Mouse (Mus musculus) myocyte (in vitro differentiated cells): Measurements from ENCODE around the gene Tmpo. TPM values are rescaled to one million over a fixed set of nuclear protein-coding genes. Genes with fewer than 3 reads are reported as not detected.
A peak's percentile ranks its signal among the peaks of the same experiment; 100 is the strongest.

Source experiments
- H3K27me3 ChIP-seq: one replicate; pipeline ENCODE4 v1.6.1; 2011; ENCODE audit not compliant: control insufficient read depth, insufficient read depth, insufficient read length
- H3K36me3 ChIP-seq: one replicate; pipeline ENCODE4 v1.6.1; 2011; ENCODE audit not compliant: control insufficient read depth, insufficient read depth
- H3K4me2 ChIP-seq: one replicate; pipeline ENCODE4 v1.6.1; 2011; ENCODE audit warnings: low read depth, control low read depth
- H3K4me3 ChIP-seq: one replicate; pipeline ENCODE4 v1.5.1; 2011; ENCODE audit warnings: mild to moderate bottlenecking, control low read depth, moderate library complexity
- H3K79me2 ChIP-seq: one replicate; pipeline ENCODE4 v1.6.1; 2011; ENCODE audit not compliant: control insufficient read depth, insufficient read depth
- H3ac ChIP-seq: one replicate; pipeline ENCODE4 v1.6.1; 2011; ENCODE audit not compliant: control insufficient read depth, insufficient read length
- CEBPB ChIP-seq: IDR thresholded peaks from 2 replicates; pipeline ENCODE4 v1.6.1; 2011; ENCODE audit warnings: mild to moderate bottlenecking, moderate library complexity; ENCODE audit not compliant: poor library complexity, insufficient read depth, severe bottlenecking
- E2F4 ChIP-seq: IDR thresholded peaks from one replicate; pipeline ENCODE4 v1.6.1; 2011; ENCODE audit warnings: mild to moderate bottlenecking, control low read depth, moderate library complexity; ENCODE audit not compliant: insufficient read depth
- MAX ChIP-seq: IDR thresholded peaks from one replicate; pipeline ENCODE4 v1.6.1; 2011; ENCODE audit warnings: low read depth, mild to moderate bottlenecking, control low read depth
- MYOD1 ChIP-seq, 3 experiments: IDR thresholded peaks; one replicate each; pipeline ENCODE4 v1.6.1; 2011; ENCODE audit warnings: control low read depth in 2 of 3, low read depth in 2 of 3, mild to moderate bottlenecking in 2 of 3, moderate library complexity in 1 of 3; ENCODE audit not compliant: insufficient read length in 2 of 3, control insufficient read depth in 1 of 3
- MYOG ChIP-seq, 3 experiments: IDR thresholded peaks; one replicate each; pipeline ENCODE4 v1.6.1; 2011; ENCODE audit warnings: control low read depth in 2 of 3, low read depth in 2 of 3, mild to moderate bottlenecking in 2 of 3; ENCODE audit not compliant: insufficient read length in 2 of 3, control insufficient read depth in 1 of 3, insufficient read depth in 1 of 3
- POLR2A ChIP-seq: IDR thresholded peaks from one replicate; pipeline ENCODE4 v1.6.1; 2011; ENCODE audit warnings: low read depth, mild to moderate bottlenecking, control low read depth, moderate library complexity; ENCODE audit not compliant: insufficient read length
- POLR2AphosphoS2 ChIP-seq: IDR thresholded peaks from one replicate; pipeline ENCODE4 v1.6.1; 2011; ENCODE audit warnings: low read depth, control low read depth; ENCODE audit not compliant: insufficient read length
- REST ChIP-seq: IDR thresholded peaks from one replicate; pipeline ENCODE4 v1.6.1; 2011; ENCODE audit warnings: mild to moderate bottlenecking, control low read depth, moderate library complexity; ENCODE audit not compliant: insufficient read depth, insufficient read length
- SRF ChIP-seq: IDR thresholded peaks from one replicate; pipeline ENCODE4 v1.6.1; 2011; ENCODE audit warnings: low read depth; ENCODE audit not compliant: control insufficient read depth, insufficient read length
- TCF12 ChIP-seq: IDR thresholded peaks from one replicate; pipeline ENCODE4 v1.6.1; 2011; ENCODE audit warnings: mild to moderate bottlenecking, control low read depth; ENCODE audit not compliant: poor library complexity, insufficient read depth, severe bottlenecking
- TCF3 ChIP-seq: IDR thresholded peaks from one replicate; pipeline ENCODE4 v1.6.1; 2011; ENCODE audit warnings: low read depth, control low read depth; ENCODE audit not compliant: insufficient read length
- USF1 ChIP-seq: IDR thresholded peaks from one replicate; pipeline ENCODE4 v1.6.1; 2011; ENCODE audit warnings: low read depth, mild to moderate bottlenecking, control low read depth, moderate library complexity
- polyA plus RNA-seq: library from polyadenylated mRNA; unstranded; fragments of >200 nt; fragmentation: generic; extraction: Trizol; gene quantifications from one replicate; pipeline ENCODE4 v1.2.1, GENCODE M21; 2012; ENCODE audit warnings: missing spikeins

Tmpo gene
- polyA plus RNA-seq, 1 experiment = 55.6 TPM

DNA sequence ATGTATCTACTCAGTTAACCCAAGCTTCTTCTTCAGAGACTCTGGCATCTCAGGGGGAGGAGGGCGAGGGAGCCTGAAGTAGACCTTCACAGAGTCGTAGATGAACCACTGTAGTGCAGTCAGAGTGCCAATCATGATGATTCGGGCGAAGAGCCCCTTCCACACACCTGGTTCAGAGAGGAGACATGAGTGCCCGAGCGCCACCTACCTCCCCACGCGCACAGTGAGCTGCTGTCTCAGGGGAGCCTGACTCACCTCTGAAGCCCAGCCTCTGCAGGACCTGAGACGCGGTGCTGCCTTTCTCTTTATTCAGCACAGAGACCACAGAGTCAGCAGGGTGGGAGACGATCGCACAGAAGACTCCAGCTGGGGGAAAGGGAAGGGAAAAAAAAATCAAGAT, 64.2 kb downstream of the Tmpo start:
- no peak overlapping the region for H3K4me2 ChIP-seq
- no peak overlapping the region for H3ac ChIP-seq
- no peak for TF ChIP-seq E2F4
- TF ChIP-seq POLR2A = peak; percentile 13
- TF ChIP-seq REST = no peak
- TF ChIP-seq MAX = no peak
- no peak for TF ChIP-seq MYOG (IDR thresholded peaks at IDR 0.05; ENCODE audit: control insufficient read depth in 1 of 3, insufficient read depth in 1 of 3, insufficient read length in 2 of 3, low read depth in 2 of 3)
- H3K27me3 ChIP-seq = no peaks in the 10 kb centered on the region
- peaks cover 89% of the 10 kb centered on the region for H3K36me3 ChIP-seq
- no peak overlapping the region for H3K4me3 ChIP-seq
- H3K79me2 ChIP-seq = peaks cover 22% of the 10 kb centered on the region

DNA sequence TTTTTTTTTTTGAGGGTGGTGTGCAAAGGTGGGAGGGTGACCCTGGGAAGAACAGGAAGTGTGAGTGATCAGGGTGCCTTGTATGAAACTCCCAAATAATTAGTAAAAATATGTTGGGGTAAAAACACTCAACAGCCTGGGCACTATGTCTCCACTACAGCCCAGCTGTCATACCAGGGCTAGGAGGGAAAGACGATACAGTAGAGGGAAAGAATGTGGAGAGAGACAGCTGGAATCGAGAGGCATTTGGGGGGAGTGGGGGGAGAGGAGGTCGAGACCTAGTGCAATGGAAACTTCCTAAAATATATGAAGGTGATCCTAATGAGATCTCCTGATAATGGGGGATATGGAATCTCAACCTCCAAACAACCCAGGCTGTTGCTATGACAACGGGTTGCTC, 71.3 kb downstream of the Tmpo start:
- no peak overlapping the region for H3ac ChIP-seq
- H3K4me2 ChIP-seq = peak overlapping the region; percentile 48
- H3K27me3 ChIP-seq = no peaks in the 10 kb centered on the region
- H3K4me3 ChIP-seq = no peak overlapping the region
- H3K36me3 ChIP-seq = peaks cover 22% of the 10 kb centered on the region
- H3K79me2 ChIP-seq = no peaks in the 10 kb centered on the region
- TF ChIP-seq MYOD1 (IDR thresholded peaks at IDR 0.05; ENCODE audit: control insufficient read depth in 1 of 3, insufficient read length in 2 of 3, low read depth in 2 of 3) = peak in 2 of 3 experiments; percentile 61 to 62
- TF ChIP-seq USF1 = no peak
- TF ChIP-seq MAX = no peak
- TF ChIP-seq MYOG (IDR thresholded peaks at IDR 0.05; ENCODE audit: control insufficient read depth in 1 of 3, insufficient read depth in 1 of 3, insufficient read length in 2 of 3, low read depth in 2 of 3) = peak in 1 of 3 experiments; percentile 58
- TF ChIP-seq TCF12 = peak; percentile 18

DNA sequence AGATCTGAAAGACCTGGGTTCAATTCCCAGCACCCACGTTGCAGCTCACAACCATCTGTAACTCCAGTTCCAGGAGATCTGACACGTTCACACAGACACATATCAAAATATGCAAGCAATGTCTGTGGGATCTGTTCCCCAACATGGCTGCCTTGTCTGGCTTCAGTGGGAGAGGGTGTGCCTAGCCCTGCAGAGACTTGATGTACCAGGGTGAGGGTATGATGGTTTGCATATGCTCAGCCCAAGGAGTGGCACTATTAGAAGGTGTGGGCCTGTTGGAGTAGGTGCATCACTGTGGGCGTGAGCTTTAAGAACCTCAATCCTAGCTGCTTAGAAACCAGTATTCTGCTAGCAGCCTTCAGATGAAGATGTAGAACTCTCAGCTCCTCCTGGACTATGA, 75.1 kb downstream of the Tmpo start:
- no peaks in the 10 kb centered on the region for H3K79me2 ChIP-seq
- no peak overlapping the region for H3K4me2 ChIP-seq
- H3K36me3 ChIP-seq = peaks cover 3% of the 10 kb centered on the region
- no peak overlapping the region for H3ac ChIP-seq
- TF ChIP-seq CEBPB = no peak
- TF ChIP-seq REST = no peak
- no peak for TF ChIP-seq POLR2A
- no peak for TF ChIP-seq TCF3
- no peak for TF ChIP-seq SRF
- no peak for TF ChIP-seq MAX
- TF ChIP-seq MYOD1 (IDR thresholded peaks at IDR 0.05; ENCODE audit: control insufficient read depth in 1 of 3, insufficient read length in 2 of 3, low read depth in 2 of 3) = no peak
- TF ChIP-seq USF1 = no peak
- no peak for TF ChIP-seq POLR2AphosphoS2
- no peak for TF ChIP-seq E2F4
- TF ChIP-seq MYOG (IDR thresholded peaks at IDR 0.05; ENCODE audit: control insufficient read depth in 1 of 3, insufficient read depth in 1 of 3, insufficient read length in 2 of 3, low read depth in 2 of 3) = no peak
- no peak for TF ChIP-seq TCF12
- H3K4me3 ChIP-seq = no peak overlapping the region
- no peaks in the 10 kb centered on the region for H3K27me3 ChIP-seq

DNA sequence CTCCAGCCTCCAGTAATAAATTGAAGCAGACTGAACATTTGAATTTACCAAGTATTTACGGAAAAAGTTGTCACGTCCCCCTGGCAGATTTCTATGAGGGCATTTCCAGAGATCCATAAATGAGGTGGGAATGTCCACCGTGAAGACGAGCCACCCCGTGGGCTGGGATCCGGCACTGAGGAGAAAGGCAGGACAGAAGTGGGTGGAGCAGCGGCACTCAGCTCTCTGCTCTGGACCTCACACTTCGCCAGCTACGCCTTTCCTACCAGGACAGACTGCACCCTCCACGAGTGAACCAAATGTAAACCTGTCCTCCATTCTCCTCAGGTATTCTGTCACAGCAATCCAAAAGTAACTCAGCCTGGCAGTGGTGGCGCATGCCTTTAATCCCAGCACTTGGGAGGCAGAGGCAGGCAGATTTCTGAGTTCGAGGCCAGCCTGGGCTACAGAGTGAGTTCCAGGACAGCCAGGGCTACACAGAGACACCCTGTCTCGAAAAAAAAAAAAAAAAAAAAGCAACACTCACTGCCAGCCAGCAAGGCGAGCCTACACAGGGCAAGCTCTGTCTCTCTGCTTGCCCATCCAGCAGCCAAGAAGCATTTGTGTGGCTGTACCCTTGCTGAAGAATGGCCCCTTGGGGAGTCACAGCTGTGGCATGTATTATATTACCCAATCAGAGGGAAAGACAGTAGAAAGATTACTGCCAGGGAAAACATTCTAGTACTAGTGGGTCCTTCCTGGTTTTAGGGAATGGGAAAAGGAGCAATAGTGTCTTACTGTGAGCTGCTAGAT, 78.1 kb downstream of the Tmpo start:
- TF ChIP-seq POLR2AphosphoS2 (no peak), TCF3 (no peak), MAX (no peak), E2F4 (no peak), TCF12 (no peak), MYOG (IDR thresholded peaks at IDR 0.05; ENCODE audit: control insufficient read depth in 1 of 3, insufficient read depth in 1 of 3, insufficient read length in 2 of 3, low read depth in 2 of 3) (peak in 1 of 3 experiments; percentile 33), POLR2A (no peak), USF1 (no peak)
- Histone ChIP-seq H3K4me2 (no peak overlapping the region), H3K27me3 (no peaks in the 10 kb centered on the region), H3ac (no peak overlapping the region), H3K4me3 (no peak overlapping the region), H3K36me3 (peaks cover 3% of the 10 kb centered on the region), H3K79me2 (no peaks in the 10 kb centered on the region)

DNA sequence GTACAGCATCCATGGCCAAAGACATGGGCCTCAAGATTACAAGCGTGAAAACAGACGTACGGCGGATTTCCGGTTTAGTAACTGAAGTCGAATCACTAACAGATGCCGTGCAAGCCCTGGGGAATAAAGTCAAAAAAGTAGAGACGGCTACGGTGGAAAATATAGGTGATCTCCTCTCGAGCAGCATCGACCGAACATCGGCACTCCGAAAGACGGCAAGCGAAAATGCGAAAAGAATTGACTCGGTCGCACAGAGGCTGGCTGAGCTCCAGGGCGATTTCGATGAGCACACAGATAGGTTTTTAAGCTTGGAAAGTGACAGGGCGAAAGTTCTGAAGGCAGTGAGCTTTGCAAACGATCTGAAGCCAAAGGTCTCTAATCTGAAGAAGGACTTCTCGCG, 79.2 kb downstream of the Tmpo start:
- no peaks in the 10 kb centered on the region for H3K27me3 ChIP-seq
- no peak overlapping the region for H3K4me2 ChIP-seq
- H3K4me3 ChIP-seq = no peak overlapping the region
- TF ChIP-seq POLR2AphosphoS2 (no peak), TCF12 (no peak), TCF3 (no peak), CEBPB (no peak), POLR2A (no peak), MYOD1 (IDR thresholded peaks at IDR 0.05; ENCODE audit: control insufficient read depth in 1 of 3, insufficient read length in 2 of 3, low read depth in 2 of 3) (no peak), MYOG (IDR thresholded peaks at IDR 0.05; ENCODE audit: control insufficient read depth in 1 of 3, insufficient read depth in 1 of 3, insufficient read length in 2 of 3, low read depth in 2 of 3) (no peak), USF1 (no peak), REST (no peak), SRF (no peak)
- no peaks in the 10 kb centered on the region for H3K79me2 ChIP-seq
- peaks cover 3% of the 10 kb centered on the region for H3K36me3 ChIP-seq
- H3ac ChIP-seq = no peak overlapping the region
